Mouse (Mus musculus) forebrain, embryonic 10.5 days (tissue): ENCODE measurements around the gene Midn. TPM values are rescaled to one million over a fixed set of nuclear protein-coding genes. Genes with fewer than 3 reads are reported as not detected.

Experiments used
- DNase-seq: peaks from one replicate; pipeline ENCODE4 v3.0.0-alpha.2; 2017; ENCODE audit warnings: low spot score; ENCODE audit errors: extremely low spot score
- H3K27ac ChIP-seq: fragments of 300-500 bp; sonication (generic); 2 replicates; pipeline ENCODE4 v1.5.1; 2016; ENCODE audit warnings: mild to moderate bottlenecking
- H3K27me3 ChIP-seq: fragments of 300-500 bp; sonication (generic); 2 replicates; pipeline ENCODE4 v1.6.1; 2016; ENCODE audit warnings: mild to moderate bottlenecking; ENCODE audit not compliant: poor library complexity, severe bottlenecking
- H3K36me3 ChIP-seq: fragments of 300-500 bp; sonication (generic); replicated peaks from 2 replicates; pipeline ENCODE4 v1.6.1; 2016; ENCODE audit warnings: mild to moderate bottlenecking, moderate library complexity
- H3K4me1 ChIP-seq: fragments of 300-500 bp; sonication (generic); 2 replicates; pipeline ENCODE4 v1.6.1; 2016
- H3K4me3 ChIP-seq: fragments of 300-500 bp; sonication (generic); 2 replicates; pipeline ENCODE4 v1.5.1; 2016; ENCODE audit warnings: mild to moderate bottlenecking, moderate library complexity
- H3K9me3 ChIP-seq: fragments of 300-500 bp; sonication (generic); 2 replicates; pipeline ENCODE4 v1.6.1; 2016; ENCODE audit warnings: mild to moderate bottlenecking, moderate library complexity
- WGBS: fragments of 180-500 bp; shearing (Covaris S2); methylation state at CpG from one replicate; pipeline ENCODE4 v1.1.7; 2016; 5-methylcytosine and 5-hydroxymethylcytosine counted together
- polyA plus RNA-seq: library from polyadenylated mRNA; unstranded; fragments of >200 nt; fragmentation: Nextera tagmentation; extraction: Ambion mirVana; gene quantifications from 2 replicates; pipeline ENCODE4 v1.2.1, GENCODE M21; 2016

The Midn gene
- polyA plus RNA-seq, 1 experiment from 2014 or later = 19.1 TPM

DNA sequence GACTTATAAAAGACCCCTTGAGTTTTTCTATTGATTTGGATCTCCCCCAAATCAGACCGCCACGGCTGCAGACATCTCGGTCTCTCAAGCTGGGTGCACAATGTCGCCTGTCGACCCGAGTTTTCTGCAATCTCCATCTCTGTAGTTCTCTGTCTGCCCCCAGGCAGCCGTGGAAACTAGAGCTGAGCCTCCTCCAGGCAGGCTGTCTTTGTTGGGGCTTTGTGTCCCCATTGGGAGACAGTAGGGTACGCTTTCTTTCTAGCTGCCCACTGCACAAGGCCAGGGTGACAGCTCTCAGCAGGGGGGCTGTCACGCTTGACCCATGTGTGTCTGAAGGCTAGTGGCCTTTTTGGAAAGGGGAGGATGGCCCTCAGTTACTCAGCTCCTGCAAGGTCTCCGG, 59.6 kb downstream of the Midn start:
- no peaks in the 10 kb centered on the region for H3K36me3 ChIP-seq
- H3K27ac ChIP-seq = peak overlapping the region; percentile 66; the same call in 1 of the 2 replicates
- no peak for DNase-seq
- H3K9me3 ChIP-seq = no peaks in the 10 kb centered on the region
- H3K27me3 ChIP-seq = peaks cover 40% of the 10 kb centered on the region
- 62% methylated on average over 10 of the region's 10 CpGs for WGBS
- H3K4me1 ChIP-seq = peaks cover 41% of the 10 kb centered on the region
- no peak overlapping the region for H3K4me3 ChIP-seq

Other genes starting within 250 kb of the Midn start
- 61.8 and 65.7 TPM in 2 replicates for gene Med16, start 239.3 kb upstream of the Midn start, polyA plus RNA-seq
- gene Gm26602, start 237.4 kb upstream of the Midn start, polyA plus RNA-seq = 1.9 TPM in 1 of 2 replicates, not detected in the other
- gene Kiss1r, start 231.3 kb upstream of the Midn start, polyA plus RNA-seq = 0.28 and 0.48 TPM in 2 replicates
- 112 and 116 TPM in 2 replicates for gene R3hdm4, start 227.1 kb upstream of the Midn start, polyA plus RNA-seq
- gene Arid3a, start 221.2 kb upstream of the Midn start, polyA plus RNA-seq = 12.5 and 13.0 TPM in 2 replicates
- gene Wdr18, start 188.1 kb upstream of the Midn start, polyA plus RNA-seq = 165 and 167 TPM in 2 replicates
- gene Grin3b, start 177.6 kb upstream of the Midn start, polyA plus RNA-seq = 0.20 and 0.31 TPM in 2 replicates
- gene Tmem259, start 163.9 kb upstream of the Midn start, polyA plus RNA-seq = 8.4 and 9.6 TPM in 2 replicates
- gene Cnn2, start 159.7 kb upstream of the Midn start, polyA plus RNA-seq = 222 and 226 TPM in 2 replicates
- 2.9 and 3.1 TPM in 2 replicates for gene Abca7, start 151.8 kb upstream of the Midn start, polyA plus RNA-seq
- gene Arhgap45, start 131.6 kb upstream of the Midn start, polyA plus RNA-seq = 8.0 and 9.1 TPM in 2 replicates
- gene Polr2e, start 108.5 kb upstream of the Midn start, polyA plus RNA-seq = 279 and 286 TPM in 2 replicates
- 670 and 692 TPM in 2 replicates for gene Gpx4, start 101.1 kb upstream of the Midn start, polyA plus RNA-seq
- 14.7 and 15.6 TPM in 2 replicates for gene Sbno2, start 42.7 kb upstream of the Midn start, polyA plus RNA-seq
- 14.4 and 18.1 TPM in 2 replicates for gene Stk11, start 32.5 kb upstream of the Midn start, polyA plus RNA-seq
- 495 and 498 TPM in 2 replicates for gene Atp5d, start 9.6 kb upstream of the Midn start, polyA plus RNA-seq
- gene Cbarp, start 7.4 kb upstream of the Midn start, polyA plus RNA-seq = 6.8 and 7.3 TPM in 2 replicates
- gene Cirbp, start 17.7 kb downstream of the Midn start, polyA plus RNA-seq = 90.9 and 116 TPM in 2 replicates
- 9.8 and 10.7 TPM in 2 replicates for gene 1600002K03Rik, start 24.7 kb downstream of the Midn start, polyA plus RNA-seq
- 23.2 and 24.2 TPM in 2 replicates for gene Efna2, start 31.2 kb downstream of the Midn start, polyA plus RNA-seq
- 89.4 and 98.3 TPM in 2 replicates for gene Mum1, start 78.2 kb downstream of the Midn start, polyA plus RNA-seq
- gene Ndufs7, start 100.8 kb downstream of the Midn start, polyA plus RNA-seq = 309 and 314 TPM in 2 replicates
- 18.3 and 19.1 TPM in 2 replicates for gene Gamt, start 112.7 kb downstream of the Midn start, polyA plus RNA-seq
- gene Dazap1, start 113.2 kb downstream of the Midn start, polyA plus RNA-seq = 48.2 and 52.3 TPM in 2 replicates
- 1,138 and 1,144 TPM in 2 replicates for gene Rps15, start 144.2 kb downstream of the Midn start, polyA plus RNA-seq
- 19.4 and 27.0 TPM in 2 replicates for gene Apc2, start 147.7 kb downstream of the Midn start, polyA plus RNA-seq
- 56.4 and 60.2 TPM in 2 replicates for gene 2310011J03Rik, start 172.3 kb downstream of the Midn start, polyA plus RNA-seq
- 5.7 and 6.7 TPM in 2 replicates for gene Pcsk4, start 181.2 kb downstream of the Midn start, polyA plus RNA-seq
- 7.7 and 9.1 TPM in 2 replicates for gene Reep6, start 181.7 kb downstream of the Midn start, polyA plus RNA-seq
- 0.27 and 0.54 TPM in 2 replicates for gene Adamtsl5, start 200.1 kb downstream of the Midn start, polyA plus RNA-seq
- gene Plk5, start 208.2 kb downstream of the Midn start, polyA plus RNA-seq = 0.43 and 0.71 TPM in 2 replicates
- 6.8 and 7.0 TPM in 2 replicates for gene Mex3d, start 239.4 kb downstream of the Midn start, polyA plus RNA-seq